Mouse (Mus musculus) kidney, adult 2 months (tissue): Measurements from ENCODE around the gene Ctr9.

Source experiments
- CTCF ChIP-seq: fragments of 200-500 bp; conservative IDR thresholded peaks from 2 replicates; pipeline ENCODE4 v1.5.1; 2011; ENCODE audit warnings: low read depth, mild to moderate bottlenecking, control low read depth, low read length, moderate library complexity, mixed read lengths; ENCODE audit not compliant: insufficient read depth, insufficient read length
- POLR2A ChIP-seq: fragments of 200-500 bp; IDR thresholded peaks from one replicate; pipeline ENCODE4 v1.6.1; 2011; ENCODE audit warnings: low read depth, low read length, control low read depth

- TF ChIP-seq CTCF (no peak), POLR2A (no peak)
Measured at GRCm38 (mm10) chr7:110989286-110989879, 39.4 kb upstream of the Ctr9 start.
